Comparison of ENCODE assay signal across 32 mouse cellular contexts in genomic region chr9:110315410-110315809, GRCm38 (mm10).
"Had no signal": no experiment of that assay in that cellular context is flagged by ENCODE, and none has a peak within 500 bp of the region (broad histone marks: within the 10 kb centered on the region; RNA-seq: fewer than 3 reads in every experiment).

No protein-coding gene starts in this region.

- H3K4me1 ChIP-seq: heart, embryonic 10.5 days; heart, embryonic 12.5 days; heart, embryonic 13.5 days; heart, embryonic 15.5 days; hindbrain, embryonic 10.5 days; hindbrain, embryonic 12.5 days; hindbrain, embryonic 13.5 days; hindbrain, embryonic 15.5 days; intestine, embryonic 15.5 days; kidney, embryonic 15.5 days had no signal

- H3K4me3 ChIP-seq: heart, embryonic 10.5 days; heart, embryonic 12.5 days; heart, embryonic 13.5 days; heart, embryonic 15.5 days; hindbrain, embryonic 10.5 days; hindbrain, embryonic 12.5 days; hindbrain, embryonic 13.5 days; hindbrain, embryonic 15.5 days; intestine, embryonic 15.5 days; kidney, embryonic 15.5 days; layer of hippocampus, adult 2 months had no signal

- DNase-seq: heart, postnatal 10 days; heart, postnatal 14 days; heart, postnatal 36 days; kidney, adult 11 months; kidney, adult 18-20 months; kidney, adult 2 months; kidney, adult 8-10 months; kidney, adult 9 months; kidney, postnatal 10 days; kidney, postnatal 14 days; kidney, postnatal 25 days; kidney, postnatal 36 days; layer of hippocampus, adult 9-11 months; layer of hippocampus, postnatal 36 days had no signal

- H3K4me2 ChIP-seq: heart, embryonic 11.5 days; heart, embryonic 12.5 days; heart, embryonic 13.5 days; heart, embryonic 15.5 days; hindbrain, embryonic 12.5 days; hindbrain, embryonic 13.5 days; hindbrain, embryonic 14.5 days; hindbrain, embryonic 15.5 days; intestine, embryonic 15.5 days; kidney, embryonic 15.5 days had no signal

- ATAC-seq: hindbrain, embryonic 16.5 days; hindbrain, postnatal 0 days; inflammation-experienced regulatory T-cells, adult 6 months; intestine, embryonic 15.5 days; intestine, embryonic 16.5 days had no signal

- H3K27me3 ChIP-seq: heart, embryonic 12.5 days; heart, embryonic 13.5 days; heart, embryonic 15.5 days; hindbrain, embryonic 12.5 days; hindbrain, embryonic 13.5 days; hindbrain, embryonic 15.5 days; intestine, embryonic 15.5 days; kidney, embryonic 15.5 days had no signal

- H3K9ac ChIP-seq: heart, embryonic 12.5 days; heart, embryonic 13.5 days; heart, embryonic 15.5 days; hindbrain, embryonic 12.5 days; hindbrain, embryonic 13.5 days; hindbrain, embryonic 14.5 days; hindbrain, embryonic 15.5 days; intestine, embryonic 15.5 days; kidney, embryonic 15.5 days had no signal

- H3K9me3 ChIP-seq: heart, embryonic 10.5 days; heart, embryonic 12.5 days; heart, embryonic 13.5 days; heart, embryonic 15.5 days; hindbrain, embryonic 10.5 days; hindbrain, embryonic 12.5 days; hindbrain, embryonic 13.5 days; hindbrain, embryonic 15.5 days; intestine, embryonic 15.5 days; kidney, embryonic 15.5 days had no signal

- H3K27ac ChIP-seq: heart, embryonic 10.5 days; heart, embryonic 13.5 days; heart, embryonic 15.5 days; hindbrain, embryonic 10.5 days; hindbrain, embryonic 12.5 days; hindbrain, embryonic 13.5 days; hindbrain, embryonic 14.5 days; hindbrain, embryonic 15.5 days; hindbrain, postnatal 0 days; intestine, embryonic 15.5 days; kidney, embryonic 15.5 days; kidney, postnatal 0 days had no signal
